Mouse (Mus musculus) spleen, postnatal 4 days (tissue): ENCODE measurements around the gene Stk4.

Experiments
- DNase-seq, 2 experiments: peaks; one replicate each; pipeline ENCODE4 v3.0.0; 2022; ENCODE audit warnings: low spot score in 2 of 2

Stk4 gene

GRCm38 (mm10) chr2:164127297-164127696 is 57.2 kb downstream of the Stk4 start:
- no peak for DNase-seq

DNA sequence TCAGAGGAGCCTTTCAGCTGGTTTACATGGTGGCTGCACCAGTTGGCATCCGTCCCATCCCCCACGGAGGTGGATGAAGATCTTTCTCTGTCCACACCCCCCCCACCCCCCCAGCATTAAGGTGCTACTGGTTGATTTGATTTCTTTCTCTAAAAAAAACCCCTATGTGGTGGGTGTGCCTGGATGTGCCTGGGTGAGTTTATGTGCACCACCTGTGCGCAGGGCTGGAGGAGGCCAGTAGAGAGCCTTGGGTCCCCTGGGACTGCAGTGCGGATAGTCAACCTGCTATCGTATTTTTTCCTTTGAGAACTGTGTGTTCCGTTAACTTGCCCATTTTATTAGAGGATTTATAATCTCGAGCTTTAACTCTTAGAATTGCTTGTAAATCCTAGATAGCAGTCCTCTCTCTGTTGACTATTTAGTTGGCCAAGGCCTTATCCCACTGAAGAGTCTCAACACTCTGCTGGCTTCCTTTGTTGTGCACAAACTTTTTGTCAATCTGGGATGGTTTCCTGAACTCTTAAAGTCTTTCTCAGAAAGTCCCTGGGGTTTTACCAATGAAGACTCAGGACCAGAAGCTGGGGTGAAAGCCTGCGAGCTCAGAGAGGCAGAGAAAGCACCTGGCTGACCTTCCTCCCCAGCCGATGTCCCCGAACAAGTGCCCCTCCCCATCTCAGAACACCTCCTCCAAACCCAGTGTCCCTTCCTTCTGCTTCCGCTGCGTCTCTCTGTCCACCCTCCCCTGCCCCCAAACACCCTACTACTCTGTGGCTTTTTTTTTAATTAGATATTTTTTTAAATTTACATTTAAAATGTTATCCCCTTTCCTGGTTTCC is 58.7 kb downstream of the Stk4 start:
- no peak for DNase-seq

DNA sequence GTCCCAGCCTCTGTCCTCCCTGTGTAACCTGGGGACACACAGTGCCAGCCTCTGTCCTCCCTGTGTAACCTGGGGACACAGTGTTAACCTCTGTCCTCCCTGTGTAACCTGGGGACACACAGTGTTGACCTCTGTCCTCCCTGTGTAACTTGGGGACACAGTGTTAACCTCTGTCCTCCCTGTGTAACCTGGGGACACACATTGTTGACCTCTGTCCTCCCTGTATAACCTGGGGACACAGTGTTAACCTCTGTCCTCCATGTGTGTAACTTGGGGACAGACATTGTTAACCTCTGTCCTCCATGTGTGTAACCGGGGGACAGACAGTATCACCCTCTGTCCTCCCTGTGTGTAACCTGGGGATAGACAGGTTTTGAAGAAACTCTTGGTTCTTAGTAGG is 61.5 kb downstream of the Stk4 start:
- DNase-seq = no peak

DNA sequence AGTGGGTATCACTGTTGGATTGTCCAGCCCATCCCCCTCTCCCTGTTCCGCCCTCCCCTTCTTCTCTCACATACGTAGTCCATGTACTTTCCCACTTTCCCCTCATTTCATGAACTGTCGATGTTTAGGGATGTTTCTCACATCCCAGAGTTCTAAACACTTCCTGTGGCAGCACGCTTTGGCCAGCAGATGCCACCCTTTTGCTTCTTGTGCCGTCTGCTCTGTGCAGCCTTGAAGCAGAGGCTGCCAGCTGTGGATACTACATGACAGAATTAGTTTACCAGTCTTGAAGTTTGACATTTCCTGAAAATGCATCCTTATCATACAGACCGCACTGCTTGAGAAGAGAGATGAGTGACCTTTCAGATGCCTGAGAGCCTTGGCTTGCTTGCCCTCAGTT is 64.4 kb downstream of the Stk4 start:
- DNase-seq = no peak

GRCm38 (mm10) chr2:164135367-164135766 is 65.2 kb downstream of the Stk4 start:
- DNase-seq = no peak

GRCm38 (mm10) chr2:164136393-164136792 is 66.3 kb downstream of the Stk4 start:
- no peak for DNase-seq

DNA sequence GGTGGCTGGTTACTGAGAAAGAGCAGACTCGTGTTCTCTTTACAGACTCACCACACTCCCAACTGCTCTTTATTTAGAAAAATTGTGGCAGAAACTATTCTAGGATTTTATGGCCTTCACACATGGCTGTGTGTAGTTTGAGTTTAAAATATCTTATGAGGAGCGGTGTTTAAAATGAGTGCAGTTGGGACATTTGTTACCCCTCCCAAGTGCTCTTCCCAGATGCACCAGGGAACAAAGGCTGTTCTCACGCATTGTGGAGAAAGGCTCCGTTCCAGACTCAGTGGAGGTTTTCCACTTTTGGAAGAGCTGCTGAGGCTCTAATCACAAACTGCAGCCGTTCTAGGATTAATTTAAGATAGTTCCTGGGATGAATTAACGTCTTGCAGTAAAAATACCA is 67.6 kb downstream of the Stk4 start:
- no peak for DNase-seq

DNA sequence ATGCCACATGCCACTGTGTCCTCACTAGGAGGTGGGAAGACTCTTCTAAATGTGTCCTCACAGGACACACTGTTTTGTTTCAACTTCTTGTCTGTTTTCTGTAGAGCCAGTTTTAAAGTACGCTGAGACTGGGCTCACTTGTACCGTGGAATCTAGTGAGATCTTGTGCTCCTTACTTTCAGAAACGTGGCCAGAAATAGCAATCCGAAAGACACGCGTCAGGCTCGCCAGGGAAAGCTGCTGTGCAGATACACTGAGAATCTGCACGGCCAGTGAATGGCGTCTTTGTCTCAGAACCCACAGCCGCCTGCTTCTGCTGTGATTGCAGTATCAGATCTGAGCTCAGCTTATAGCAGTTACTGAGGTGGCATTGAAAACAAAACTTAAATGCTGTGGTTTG is 71.9 kb downstream of the Stk4 start:
- no peak for DNase-seq

GRCm38 (mm10) chr2:164144025-164144424 is 73.9 kb downstream of the Stk4 start:
- no peak for DNase-seq

DNA sequence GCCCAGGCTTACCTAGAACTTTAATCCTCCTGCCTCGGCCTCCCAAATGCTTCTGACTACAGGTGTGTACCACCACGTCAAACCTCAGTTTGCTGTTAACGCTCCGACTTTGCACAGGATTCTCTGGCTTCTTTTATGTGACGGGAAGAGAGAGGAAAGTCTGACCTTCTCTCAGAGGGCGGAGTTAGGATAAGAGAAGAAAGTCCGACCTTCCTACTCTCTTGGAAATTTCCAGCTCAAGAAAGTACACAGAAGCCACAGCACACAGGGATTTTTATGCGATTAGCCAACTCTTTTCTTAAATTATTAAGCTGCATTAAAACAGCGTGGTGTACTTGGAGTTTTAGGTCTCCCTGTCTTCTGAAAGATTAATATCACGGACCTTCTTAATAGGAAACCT is 74.4 kb downstream of the Stk4 start:
- no peak for DNase-seq

GRCm38 (mm10) chr2:164146556-164146955 is 76.4 kb downstream of the Stk4 start:
- no peak for DNase-seq

DNA sequence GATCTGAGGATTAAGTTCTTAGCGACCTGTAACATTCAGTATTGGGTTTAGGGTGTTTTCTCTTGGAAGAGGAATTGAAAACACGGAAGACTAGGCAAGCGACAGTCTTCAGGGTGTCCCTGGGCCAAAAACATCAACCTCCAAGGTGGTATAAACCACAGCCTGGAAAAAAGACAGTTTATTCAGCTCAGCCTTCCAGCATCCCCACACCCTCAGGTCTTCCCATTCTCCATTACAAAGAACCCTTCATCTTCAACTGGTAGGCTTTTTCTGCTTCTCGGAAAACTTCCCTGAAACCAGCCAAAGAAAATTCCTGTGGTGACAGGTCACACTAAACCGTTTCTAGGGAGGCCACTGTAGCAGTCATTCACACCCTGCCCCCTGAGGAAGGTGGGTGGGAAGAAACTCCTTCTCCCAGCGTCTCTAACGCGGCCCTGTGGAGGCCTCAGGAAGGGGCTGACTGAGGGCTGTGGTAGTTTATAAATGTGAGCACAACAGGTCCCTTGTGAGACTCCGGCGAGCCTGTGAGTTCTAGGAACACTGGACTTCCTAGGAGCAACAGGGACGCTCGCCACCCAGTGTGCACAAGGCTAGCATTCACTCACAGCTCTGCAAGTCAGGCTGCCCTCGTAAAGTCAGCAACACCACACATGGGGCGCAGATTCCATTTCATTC is 80.1 kb downstream of the Stk4 start:
- DNase-seq = no peak

GRCm38 (mm10) chr2:164152341-164152740 is 82.2 kb downstream of the Stk4 start:
- no peak for DNase-seq

DNA sequence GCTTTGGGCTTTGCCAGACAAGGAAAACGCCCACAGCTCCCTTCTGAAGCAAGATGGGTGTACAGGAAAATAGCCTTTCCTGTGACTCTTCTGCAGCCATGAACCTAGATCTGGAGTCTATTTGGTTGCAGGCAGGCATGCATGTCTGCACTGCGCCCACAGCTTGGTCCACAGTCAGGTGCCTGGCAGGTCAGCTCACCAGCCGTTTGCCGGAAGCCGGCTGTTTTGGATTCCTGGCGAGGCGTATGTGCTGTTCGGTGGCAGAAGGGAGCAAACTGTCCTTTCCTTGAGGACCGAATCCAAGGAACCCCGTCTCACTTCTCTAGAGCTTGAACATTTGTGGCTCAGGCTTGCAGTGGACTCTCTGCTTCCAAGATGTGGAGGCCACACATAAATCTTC is 83.9 kb downstream of the Stk4 start:
- DNase-seq = no peak

GRCm38 (mm10) chr2:164156158-164156557 is 86.0 kb downstream of the Stk4 start:
- DNase-seq = no peak

- no peak for DNase-seq
These were observed 88.7 kb downstream of the Stk4 start for GRCm38 (mm10) chr2:164158838-164159237.

- no peak for DNase-seq
These were observed 91.5 kb downstream of the Stk4 start for GRCm38 (mm10) chr2:164161515-164162055.

- no peak for DNase-seq
These were observed 94.8 kb downstream of the Stk4 start for GRCm38 (mm10) chr2:164164941-164165340.

DNA sequence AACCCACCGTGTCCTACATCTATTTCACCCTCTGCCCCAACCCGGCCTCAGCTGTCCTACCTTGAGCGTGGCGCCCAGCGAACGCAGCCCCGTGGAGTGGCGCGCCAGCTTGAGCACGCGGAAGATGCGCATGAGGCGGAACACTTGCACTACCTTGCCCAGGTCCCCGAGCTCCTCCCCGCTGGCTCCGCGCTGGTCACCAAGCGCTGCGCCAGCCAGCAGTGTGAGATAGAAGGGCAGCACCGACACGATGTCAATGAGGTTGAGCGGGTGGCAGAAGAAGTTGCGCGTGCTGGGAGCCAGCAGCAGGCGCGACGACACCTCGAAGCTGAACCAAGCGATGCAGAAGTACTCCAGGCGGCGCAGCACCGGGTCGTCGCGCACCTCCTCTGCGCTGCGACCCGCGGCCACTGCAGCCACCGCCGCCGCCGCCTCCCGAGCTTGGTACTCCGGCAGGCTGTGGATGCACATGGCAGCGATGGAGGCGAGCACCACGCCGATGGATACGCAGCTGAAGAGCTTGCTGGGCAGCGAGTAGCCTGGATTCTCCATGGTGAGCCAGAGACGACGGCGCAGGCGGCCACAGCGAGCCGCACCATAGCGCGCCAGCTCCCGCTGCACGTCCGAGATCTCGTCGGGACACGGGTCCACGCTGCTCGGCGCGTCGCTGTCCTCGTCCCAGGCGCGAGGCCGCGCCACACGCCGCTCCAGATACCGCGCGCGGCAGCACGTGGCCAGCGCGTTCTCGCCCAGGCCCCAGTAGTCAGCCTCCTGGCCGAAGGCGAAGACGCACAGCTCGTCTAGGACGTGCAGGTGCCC is 97.8 kb downstream of the Stk4 start:
- no peak for DNase-seq

- DNase-seq = no peak
These were observed 98.4 kb downstream of the Stk4 start for GRCm38 (mm10) chr2:164168571-164168946.

DNA sequence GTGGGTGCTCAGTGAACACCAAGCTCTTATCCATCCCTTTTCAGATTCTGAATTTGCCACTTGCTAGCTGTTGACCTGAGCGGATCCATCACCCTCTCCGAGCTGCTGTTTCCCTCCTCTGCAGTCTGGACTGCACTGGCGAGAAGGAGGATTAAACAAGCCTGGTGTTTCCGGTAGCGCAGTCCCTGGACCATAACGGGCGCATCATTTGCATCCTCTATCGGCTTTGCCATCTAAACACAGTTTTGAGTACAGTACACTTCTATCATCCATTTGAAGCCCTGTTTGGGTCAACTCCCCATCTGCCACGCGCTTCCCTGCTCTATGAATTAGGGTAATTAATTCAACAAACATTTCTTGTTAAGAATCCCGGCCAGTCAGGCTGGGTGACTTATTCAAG is 100.2 kb downstream of the Stk4 start:
- DNase-seq = no peak

DNA sequence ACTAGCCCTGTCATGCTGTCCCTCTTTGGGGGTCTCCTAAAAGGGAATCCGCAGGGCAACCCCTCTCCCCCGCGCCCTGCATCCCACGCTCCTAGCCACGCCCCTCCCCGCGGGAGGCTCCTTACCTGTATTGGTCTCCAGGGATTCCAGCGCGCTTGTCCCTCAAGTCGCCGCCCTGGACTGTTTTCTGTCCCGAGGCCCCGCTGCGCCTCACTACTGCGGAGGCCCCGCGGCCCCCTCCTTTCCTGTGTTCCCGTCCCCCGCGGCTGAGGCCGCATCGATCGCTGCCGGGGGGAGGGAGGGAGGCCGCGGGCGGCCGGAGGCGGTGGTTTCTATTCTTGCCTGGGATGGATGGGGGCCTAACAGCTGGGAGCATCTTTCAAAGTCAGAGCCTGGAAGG is 100.8 kb downstream of the Stk4 start, which contains the start of gene Kcns1:
Gene Kcns1, minus strand, starts transcription at position 212 of the 400 bp plus-strand sequence.
- DNase-seq = no peak
